ENCODE assay signal across 8 mouse cellular contexts in genomic region chr12:84784604-84785381, GRCm38 (mm10). TPM values are rescaled to one million over a fixed set of nuclear protein-coding genes. Genes with fewer than 3 reads are reported as not detected.
DNase-seq lines count a peak whose midpoint lies in the region; ATAC-seq and TF ChIP-seq lines count a peak whose summit lies in the region.

No protein-coding gene starts in this region.

- DNase-seq in MEL (ENCODE audit: low read depth, low spot score), result peak; percentile 92
- peak; percentile 91 to 94 for DNase-seq in cerebellum, adult 18-20 months
- DNase-seq in forebrain, postnatal 0 days, result peak; percentile 91
- peak; percentile 95 for DNase-seq in heart, postnatal 4 days
- peak; percentile 86 to 92 for DNase-seq in layer of hippocampus, adult 2 months (ENCODE audit: low spot score in 2 of 2)
- DNase-seq in lung, adult 2 months, result peak; percentile 87
- DNase-seq in testis, postnatal 14 days (ENCODE audit: low spot score), result peak; percentile 85

- WGBS in forebrain, postnatal 0 days, result 37% methylated on average over 25 of the region's 25 CpGs
- 25% methylated on average over 25 of the region's 25 CpGs for WGBS in lung, adult 2 months

- TF ChIP-seq EP300 in MEL (IDR thresholded peaks at IDR 0.05; ENCODE audit: low read depth in 1 of 2, low read length in 2 of 2), result no peak

- H3K27me3 ChIP-seq in MEL (ENCODE audit: control insufficient read depth in 1 of 2, insufficient read depth in 2 of 2, low read length in 2 of 2), result no peaks in the 10 kb centered on the region
- H3K27me3 ChIP-seq in forebrain, postnatal 0 days (ENCODE audit: insufficient read depth, low read length), result no peaks in the 10 kb centered on the region

- TF ChIP-seq CTCF in MEL (IDR thresholded peaks at IDR 0.05 in 2 of 3, conservative IDR thresholded peaks at IDR 0.05 in 1 of 3; ENCODE audit: control insufficient read depth in 1 of 3, insufficient read depth in 1 of 3, low read depth in 2 of 3, low read length in 3 of 3, poor library complexity in 1 of 3, severe bottlenecking in 1 of 3), result peak; percentile 91 to 96 (median 92)
- TF ChIP-seq CTCF in forebrain, postnatal 0 days (IDR thresholded peaks at IDR 0.05; ENCODE audit: low read depth), result peak; percentile 93
- peak; percentile 92 for TF ChIP-seq CTCF in layer of hippocampus, adult 2 months (conservative IDR thresholded peaks at IDR 0.05)
- peak; percentile 83 for TF ChIP-seq CTCF in lung, adult 2 months (IDR thresholded peaks at IDR 0.05; ENCODE audit: insufficient read depth, low read length)

- H3K79me2 ChIP-seq in MEL (ENCODE audit: control insufficient read depth, insufficient read depth, low read length, poor library complexity), result no peaks in the 10 kb centered on the region

- peak in 1 of 2 experiments; percentile 56; a peak in 1 of 4 replicates for TF ChIP-seq POLR2A in MEL (IDR thresholded peaks at IDR 0.05; ENCODE audit: control insufficient read depth in 1 of 2, insufficient read depth in 1 of 2, low read depth in 1 of 2, low read length in 2 of 2, poor library complexity in 1 of 2)
- TF ChIP-seq POLR2A in lung, adult 2 months (IDR thresholded peaks at IDR 0.05; ENCODE audit: borderline replicate concordance, extremely low read depth, low read depth, low read length), result no peak

- no peaks in the 10 kb centered on the region for H3K36me3 ChIP-seq in MEL (ENCODE audit: control insufficient read depth in 1 of 2, insufficient read depth in 2 of 2, low read length in 2 of 2)
- H3K36me3 ChIP-seq in forebrain, postnatal 0 days (ENCODE audit: insufficient read depth), result no peaks in the 10 kb centered on the region

- no peaks in the 10 kb centered on the region for H3K9me3 ChIP-seq in MEL (replicated peaks; ENCODE audit: insufficient read depth, low read length)
- no peaks in the 10 kb centered on the region for H3K9me3 ChIP-seq in forebrain, postnatal 0 days (ENCODE audit: low read length)

- peak overlapping the region; percentile 29 to 59 for H3K4me3 ChIP-seq in MEL (ENCODE audit: control insufficient read depth in 1 of 2, insufficient read depth in 1 of 2, low read depth in 2 of 2, low read length in 2 of 2)
- no peak overlapping the region for H3K4me3 ChIP-seq in forebrain, postnatal 0 days (ENCODE audit: low read depth, low read length)
- 0 out of 2 replicates have a peak overlapping the region, but pooled peaks have one; percentile 22 for H3K4me3 ChIP-seq in layer of hippocampus, adult 2 months
- H3K4me3 ChIP-seq in lung, adult 2 months (replicated peaks; ENCODE audit: extremely low read depth, low read depth, low read length), result no peak overlapping the region

- peak; percentile 85 for TF ChIP-seq RAD21 in MEL (IDR thresholded peaks at IDR 0.05; ENCODE audit: low read depth, low read length)

- H3K4me1 ChIP-seq in MEL (ENCODE audit: control insufficient read depth in 1 of 2, insufficient read depth in 2 of 2, low read length in 2 of 2), result peaks cover 0 to 9% of the 10 kb centered on the region in 2 experiments; a peak in 2 of 4 replicates
- H3K4me1 ChIP-seq in forebrain, postnatal 0 days (ENCODE audit: insufficient read depth), result no peaks in the 10 kb centered on the region
- peaks cover 4% of the 10 kb centered on the region; the same call in 1 of the 2 replicates for H3K4me1 ChIP-seq in lung, adult 2 months (ENCODE audit: control insufficient read depth, insufficient read depth, low read length)

- ATAC-seq in forebrain, postnatal 0 days, result peak; percentile 91
- peak; percentile 58; the same call in 1 of the 2 replicates for ATAC-seq in neutrophil, adult 5-6 weeks (ENCODE audit: extremely low read depth, insufficient number of reproducible peaks, low FRiP score, poor library complexity, severe bottlenecking)

- H3K9ac ChIP-seq in MEL (ENCODE audit: control insufficient read depth, low read depth, low read length, poor library complexity, severe bottlenecking), result peak overlapping the region; percentile 68
- no peak overlapping the region for H3K9ac ChIP-seq in forebrain, postnatal 0 days

- no peak overlapping the region for H3K27ac ChIP-seq in MEL (ENCODE audit: control insufficient read depth, low read depth, low read length)
- no peak overlapping the region for H3K27ac ChIP-seq in forebrain, postnatal 0 days (ENCODE audit: low read depth, low read length)
- no peak overlapping the region for H3K27ac ChIP-seq in layer of hippocampus, adult 2 months

- peak overlapping the region; percentile 27 for H3K4me2 ChIP-seq in forebrain, postnatal 0 days (ENCODE audit: low read depth)

TF ChIP-seq in MEL, 35 proteins besides CTCF, POLR2A, EP300 and RAD21:
- TF ChIP-seq NELFE (IDR thresholded peaks at IDR 0.05; ENCODE audit: low read depth, low read length) (peak; percentile 22; the same call in 1 of the 2 replicates), MAZ (IDR thresholded peaks at IDR 0.05; ENCODE audit: low read depth, low read length) (peak; percentile 64; the same call in 1 of the 2 replicates), KAT2A (conservative IDR thresholded peaks at IDR 0.05; ENCODE audit: low read depth, low read length) (no peak), HCFC1 (IDR thresholded peaks at IDR 0.05; ENCODE audit: low read depth, low read length) (0 out of 2 replicates have a peak, but pooled peaks have one; percentile 41), CHD1 (IDR thresholded peaks at IDR 0.05; ENCODE audit: low read depth, low read length) (no peak), UBTF (IDR thresholded peaks at IDR 0.05; ENCODE audit: borderline replicate concordance, insufficient read depth, low read depth, low read length) (no peak), MAX (IDR thresholded peaks at IDR 0.05; ENCODE audit: low read length) (peak; percentile 74), JUND (IDR thresholded peaks at IDR 0.05; ENCODE audit: low read depth, low read length) (no peak), ZKSCAN1 (IDR thresholded peaks at IDR 0.05; ENCODE audit: low read depth, low read length) (no peak), USF1 (IDR thresholded peaks at IDR 0.05; ENCODE audit: low read depth, low read length) (0 out of 2 replicates have a peak, but pooled peaks have one; percentile 25), CHD2 (IDR thresholded peaks at IDR 0.05; ENCODE audit: low read length) (no peak), SIN3A (IDR thresholded peaks at IDR 0.05; ENCODE audit: low read length) (peak; percentile 89), SMC3 (IDR thresholded peaks at IDR 0.05; ENCODE audit: low read depth, low read length) (peak; percentile 80), MXI1 (IDR thresholded peaks at IDR 0.05; ENCODE audit: low read depth, low read length) (peak; percentile 96), USF2 (IDR thresholded peaks at IDR 0.05; ENCODE audit: borderline replicate concordance in 1 of 2, insufficient read depth in 1 of 2, low read depth in 1 of 2, low read length in 2 of 2) (no peak), RCOR1 (IDR thresholded peaks at IDR 0.05; ENCODE audit: low read depth, low read length) (no peak), GABPA (IDR thresholded peaks at IDR 0.05; ENCODE audit: low read depth, low read length) (no peak), TAL1 (IDR thresholded peaks at IDR 0.05; ENCODE audit: low read length) (no peak), ZMIZ1 (IDR thresholded peaks at IDR 0.05; ENCODE audit: low read depth, low read length) (0 out of 2 replicates have a peak, but pooled peaks have one; percentile 54), POLR2AphosphoS5 (IDR thresholded peaks at IDR 0.05; ENCODE audit: borderline replicate concordance, low read depth, low read length) (no peak), MYC (IDR thresholded peaks at IDR 0.05; ENCODE audit: low read depth, low read length) (peak; percentile 85), ELF1 (IDR thresholded peaks at IDR 0.05; ENCODE audit: low read depth, low read length) (no peak), ZC3H11A (IDR thresholded peaks at IDR 0.05; ENCODE audit: low read depth, low read length) (peak; percentile 68)

RNA-seq across cellular contexts. Expression of gene Isca2, which starts 11.7 kb away (rescaled TPM):
- total RNA-seq in MEL (2012; rRNA removed), result 60.4 and 70.6 TPM in 2 replicates
- 10 to 100 TPM in 1 of 2 experiments, not detected in 1; 71.1 TPM for polyA plus RNA-seq in MEL (2012; ENCODE audit: insufficient read depth in 1 of 2, insufficient read length in 2 of 2, low read depth in 1 of 2, low replicate concordance in 2 of 2, missing spikeins in 1 of 2)
- total RNA-seq in forebrain, postnatal 0 days (2014; rRNA removed), result 58.8 and 68.1 TPM in 2 replicates
- 112 and 114 TPM in 2 replicates for polyA plus RNA-seq in forebrain, postnatal 0 days (2015; fragmentation: Nextera tagmentation; extraction: Ambion mirVana)
- total RNA-seq in heart, postnatal 4 days (2021), result 10 to 100 TPM; 72.9 to 75.3 TPM
- total RNA-seq in layer of hippocampus, adult 2 months (2021), result 10 to 100 TPM; 51.6 to 64.3 TPM
- 28.0 and 34.2 TPM in 2 replicates for polyA plus RNA-seq in lung, adult 2 months (2012; rRNA removed)
- 29.6 and 39.9 TPM in 2 replicates for total RNA-seq in neutrophil, adult 5-6 weeks (2017)

RNA-seq across cellular contexts. Expression of gene Npc2, which starts 11.8 kb away (rescaled TPM):
- total RNA-seq in MEL (2012; rRNA removed), result 45.2 and 48.9 TPM in 2 replicates
- polyA plus RNA-seq in MEL (2012; ENCODE audit: insufficient read depth in 1 of 2, insufficient read length in 2 of 2, low read depth in 1 of 2, low replicate concordance in 2 of 2, missing spikeins in 1 of 2), result 10 to 100 TPM in 1 of 2 experiments, not detected in 1; 63.1 TPM
- 42.5 and 49.8 TPM in 2 replicates for total RNA-seq in forebrain, postnatal 0 days (2014; rRNA removed)
- polyA plus RNA-seq in forebrain, postnatal 0 days (2015; fragmentation: Nextera tagmentation; extraction: Ambion mirVana), result 56.1 and 64.2 TPM in 2 replicates
- 10 to 100 TPM; 42.6 to 45.3 TPM for total RNA-seq in heart, postnatal 4 days (2021)
- 10 to 100 TPM; 25.9 to 28.2 TPM for total RNA-seq in layer of hippocampus, adult 2 months (2021)
- 572 and 1,005 TPM in 2 replicates for polyA plus RNA-seq in lung, adult 2 months (2012; rRNA removed)
- 49.1 and 54.0 TPM in 2 replicates for total RNA-seq in neutrophil, adult 5-6 weeks (2017)

Comparison
In these comparisons a context has a peak if more than half of its experiments do, and no peak if none do; other contexts are left out.
1. H3K4me3 ChIP-seq: peak in MEL (2 of 2) and layer of hippocampus, adult 2 months (single experiment); none in forebrain, postnatal 0 days (single experiment) and lung, adult 2 months (single experiment).
2. Peak in every context shown above with its lines, with median percentiles within 50 percentile points of each other: DNase-seq and CTCF ChIP-seq.